Mouse (Mus musculus): ENCODE measurements around the gene Chkb. TPM values are rescaled to one million over a fixed set of nuclear protein-coding genes. Genes with fewer than 3 reads are reported as not detected.

Chkb gene
- 57.6 and 64.3 TPM in 2 replicates for polyA plus RNA-seq (2015; fragmentation: Nextera tagmentation; extraction: Ambion mirVana)

DNA sequence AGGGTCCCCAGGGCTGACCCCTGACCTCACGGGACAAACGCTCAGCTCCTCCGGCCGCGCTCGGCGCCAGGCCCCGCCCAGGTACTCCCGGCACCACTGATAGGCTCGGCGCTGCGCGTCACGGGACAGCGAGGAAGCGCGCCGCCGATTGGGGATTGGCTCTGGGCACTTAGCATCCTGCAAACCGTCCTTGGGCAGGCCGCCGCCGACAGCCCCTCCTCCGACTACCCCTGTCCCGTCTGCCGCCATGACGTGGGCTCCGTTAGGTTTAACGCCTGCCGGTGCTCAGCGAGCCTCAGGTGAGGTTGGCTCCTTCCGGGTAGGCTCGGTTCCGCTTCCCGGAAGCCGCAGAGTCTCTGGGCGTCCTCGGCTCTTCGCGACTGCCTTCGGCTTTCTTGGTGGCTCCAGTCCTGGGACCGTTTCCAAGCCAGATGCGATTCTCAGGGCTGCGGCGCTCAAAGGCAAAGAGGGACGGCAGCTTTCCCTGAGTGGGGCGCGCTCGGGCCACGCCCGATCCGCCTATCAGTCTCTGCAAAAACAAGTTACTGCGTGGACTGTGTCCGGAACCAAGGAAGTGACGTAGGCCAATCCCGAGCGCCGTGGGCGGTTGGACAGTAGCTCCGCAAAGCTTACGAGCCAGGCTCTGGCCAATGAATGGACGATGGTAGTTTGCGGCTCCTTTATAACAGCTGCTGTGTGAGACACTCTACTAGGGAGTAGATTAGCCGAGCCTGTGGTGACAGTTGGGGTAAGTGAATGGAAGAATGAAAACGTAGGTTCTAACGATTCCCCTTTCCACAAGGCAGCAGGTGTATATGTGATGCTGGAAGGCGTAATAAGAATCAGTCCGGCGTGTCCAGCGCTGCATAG lies at the start of gene Chkb, which contains the start of the genes C730034F03Rik and Gm44502:
Chkb (minus strand) TSS at position 557 of the 870 bp plus-strand sequence.
C730034F03Rik (plus strand) TSS at position 238 of the 870 bp plus-strand sequence.
Gm44502 (minus strand) TSS at position 345 of the 870 bp plus-strand sequence.
- Histone ChIP-seq H3K4me3 (ENCODE audit: low read length) (peak within 1 kb of the TSS; percentile 90), H3K4me2 (replicated peaks; ENCODE audit: low read depth, low read length) (peak within 1 kb of the TSS; percentile 70), H3K4me1 (ENCODE audit: insufficient read depth, low read length) (peaks cover 17% of the 10 kb centered on the region), H3K27ac (ENCODE audit: low read length) (peak within 1 kb of the TSS; percentile 98), H3K27me3 (ENCODE audit: insufficient read depth, low read length) (no peaks in the 10 kb centered on the region), H3K9ac (replicated peaks; ENCODE audit: low read length) (peak within 1 kb of the TSS; percentile 87), H3K9me3 (ENCODE audit: low read length) (no peaks in the 10 kb centered on the region), H3K36me3 (ENCODE audit: insufficient read depth, low read length) (peaks cover 14% of the 10 kb centered on the region)
- under 1% methylated on average over 69 of the region's 70 CpGs for WGBS
- peak; percentile 94 for ATAC-seq (ENCODE audit: low FRiP score, low TSS enrichment)

DNA sequence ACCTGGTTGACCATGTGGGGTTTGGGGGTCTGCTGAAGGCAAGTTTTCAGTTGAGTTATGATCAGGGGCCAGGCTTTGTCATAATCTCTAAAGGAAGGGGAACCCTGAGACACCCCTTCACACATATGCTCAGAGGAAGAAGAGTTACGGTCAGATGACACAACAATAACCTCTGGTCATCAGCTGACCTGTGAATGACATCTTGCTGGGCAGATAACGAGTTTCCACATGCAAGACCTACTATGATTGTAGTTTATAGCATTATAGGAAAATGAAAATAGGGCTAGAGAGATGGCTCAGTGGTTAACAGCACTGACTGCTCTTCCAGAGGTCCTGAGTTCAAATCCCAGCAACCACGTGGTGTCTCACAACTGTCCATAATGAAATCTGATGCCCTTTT lies 48.9 kb upstream of the Chkb start:
- H3K27me3 ChIP-seq (ENCODE audit: insufficient read depth, low read length): no peaks in the 10 kb centered on the region
- ATAC-seq (ENCODE audit: low FRiP score, low TSS enrichment): no peak
- no peak overlapping the region for H3K4me3 ChIP-seq (ENCODE audit: low read length)
- WGBS: 84% methylated on average over 3 of the region's 3 CpGs
- no peaks in the 10 kb centered on the region for H3K36me3 ChIP-seq (ENCODE audit: insufficient read depth, low read length)
- H3K4me1 ChIP-seq (ENCODE audit: insufficient read depth, low read length): peaks cover 7% of the 10 kb centered on the region
- H3K9ac ChIP-seq (replicated peaks; ENCODE audit: low read length): no peak overlapping the region
- H3K9me3 ChIP-seq (ENCODE audit: low read length): peaks cover 3% of the 10 kb centered on the region; the same call in 1 of the 2 replicates
- H3K4me2 ChIP-seq (replicated peaks; ENCODE audit: low read depth, low read length): no peak overlapping the region
- H3K27ac ChIP-seq (ENCODE audit: low read length): no peak overlapping the region

DNA sequence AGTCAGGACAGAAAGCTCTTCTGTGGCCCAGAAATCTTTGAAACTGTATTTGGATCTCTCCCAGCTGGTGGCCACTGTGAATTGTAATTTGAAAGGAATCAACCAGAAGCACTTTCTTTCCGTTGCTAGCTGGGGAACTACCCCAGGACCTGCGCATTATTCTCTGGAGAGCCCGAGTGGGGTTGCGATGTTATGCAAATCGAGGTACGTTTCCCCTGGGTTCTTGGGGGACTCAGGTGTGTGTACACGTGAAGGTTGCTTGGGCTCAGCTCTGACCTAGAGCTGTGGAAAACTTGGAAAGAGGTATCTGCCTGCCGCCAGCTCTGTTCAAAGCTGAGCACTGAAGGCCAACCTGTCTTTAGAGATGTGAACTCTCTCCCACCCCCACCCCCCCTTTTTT lies 48.1 kb upstream of the Chkb start:
- Histone ChIP-seq H3K9ac (replicated peaks; ENCODE audit: low read length) (no peak overlapping the region), H3K4me2 (replicated peaks; ENCODE audit: low read depth, low read length) (peak overlapping the region; percentile 26; the same call in 1 of the 2 replicates), H3K36me3 (ENCODE audit: insufficient read depth, low read length) (no peaks in the 10 kb centered on the region), H3K27me3 (ENCODE audit: insufficient read depth, low read length) (no peaks in the 10 kb centered on the region), H3K4me1 (ENCODE audit: insufficient read depth, low read length) (peaks cover 7% of the 10 kb centered on the region), H3K4me3 (ENCODE audit: low read length) (no peak overlapping the region), H3K27ac (ENCODE audit: low read length) (no peak overlapping the region), H3K9me3 (ENCODE audit: low read length) (peaks cover 3% of the 10 kb centered on the region; the same call in 1 of the 2 replicates)
- WGBS: 57% methylated on average over 8 of the region's 8 CpGs
- no peak for ATAC-seq (ENCODE audit: low FRiP score, low TSS enrichment)

DNA sequence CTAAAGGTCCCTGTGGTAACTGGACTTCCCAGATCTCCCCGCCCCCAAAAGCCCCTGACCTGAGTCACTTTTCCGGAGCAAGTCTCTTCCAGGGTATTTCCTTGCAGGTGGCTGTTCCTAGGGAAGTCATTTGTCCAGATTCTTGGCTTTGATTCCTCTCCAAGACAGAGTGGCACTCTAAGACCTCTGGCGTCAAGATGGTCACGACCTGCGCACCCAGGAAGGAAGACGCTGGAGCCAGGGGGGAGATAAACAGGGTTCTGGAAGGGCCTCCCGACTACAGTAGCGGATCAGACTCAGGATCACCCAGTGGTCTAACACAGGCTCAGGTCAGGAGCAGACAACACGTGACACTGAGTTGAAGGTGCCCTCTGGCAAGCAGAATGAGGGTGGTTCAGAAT lies 47.4 kb upstream of the Chkb start, which contains the start of gene Arsa:
Arsa (minus strand) TSS at position 335 of the 401 bp plus-strand sequence.
- no peaks in the 10 kb centered on the region for H3K27me3 ChIP-seq (ENCODE audit: insufficient read depth, low read length)
- peak within 1 kb of the TSS; percentile 69 for H3K4me3 ChIP-seq (ENCODE audit: low read length)
- H3K36me3 ChIP-seq (ENCODE audit: insufficient read depth, low read length): no peaks in the 10 kb centered on the region
- peak within 1 kb of the TSS; percentile 94 for H3K4me2 ChIP-seq (replicated peaks; ENCODE audit: low read depth, low read length)
- 27% methylated on average over 9 of the region's 9 CpGs for WGBS
- peak within 1 kb of the TSS; percentile 68; the same call in 1 of the 2 replicates for H3K27ac ChIP-seq (ENCODE audit: low read length)
- no peak for ATAC-seq (ENCODE audit: low FRiP score, low TSS enrichment)
- H3K9me3 ChIP-seq (ENCODE audit: low read length): no peaks in the 10 kb centered on the region
- peaks cover 7% of the 10 kb centered on the region for H3K4me1 ChIP-seq (ENCODE audit: insufficient read depth, low read length)
- H3K9ac ChIP-seq (replicated peaks; ENCODE audit: low read length): peak within 1 kb of the TSS; percentile 80

DNA sequence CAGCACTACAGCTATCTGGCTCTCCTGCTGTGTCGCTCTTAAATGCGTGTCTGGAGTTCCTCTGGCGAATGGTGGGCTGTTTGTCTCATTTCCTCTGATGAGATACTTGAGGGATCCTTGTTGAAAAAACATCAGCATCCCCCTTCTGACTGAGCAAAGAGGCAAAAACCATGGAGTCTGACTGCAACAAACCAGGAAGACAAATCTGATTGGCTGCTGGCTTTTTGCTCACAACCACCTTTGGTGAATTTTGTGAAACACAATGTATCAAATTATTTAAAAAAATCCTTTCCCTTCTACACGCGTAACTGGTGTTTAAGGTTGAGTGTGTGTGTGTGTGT lies 46.7 kb upstream of the Chkb start:
- Histone ChIP-seq H3K36me3 (ENCODE audit: insufficient read depth, low read length) (no peaks in the 10 kb centered on the region), H3K4me1 (ENCODE audit: insufficient read depth, low read length) (peaks cover 7% of the 10 kb centered on the region), H3K9ac (replicated peaks; ENCODE audit: low read length) (peak overlapping the region; percentile 80), H3K27me3 (ENCODE audit: insufficient read depth, low read length) (no peaks in the 10 kb centered on the region), H3K4me2 (replicated peaks; ENCODE audit: low read depth, low read length) (peak overlapping the region; percentile 94), H3K4me3 (ENCODE audit: low read length) (peak overlapping the region; percentile 69), H3K9me3 (ENCODE audit: low read length) (no peaks in the 10 kb centered on the region), H3K27ac (ENCODE audit: low read length) (peak overlapping the region; percentile 68; the same call in 1 of the 2 replicates)
- WGBS: 4% methylated on average over 5 of the region's 5 CpGs
- no peak for ATAC-seq (ENCODE audit: low FRiP score, low TSS enrichment)

DNA sequence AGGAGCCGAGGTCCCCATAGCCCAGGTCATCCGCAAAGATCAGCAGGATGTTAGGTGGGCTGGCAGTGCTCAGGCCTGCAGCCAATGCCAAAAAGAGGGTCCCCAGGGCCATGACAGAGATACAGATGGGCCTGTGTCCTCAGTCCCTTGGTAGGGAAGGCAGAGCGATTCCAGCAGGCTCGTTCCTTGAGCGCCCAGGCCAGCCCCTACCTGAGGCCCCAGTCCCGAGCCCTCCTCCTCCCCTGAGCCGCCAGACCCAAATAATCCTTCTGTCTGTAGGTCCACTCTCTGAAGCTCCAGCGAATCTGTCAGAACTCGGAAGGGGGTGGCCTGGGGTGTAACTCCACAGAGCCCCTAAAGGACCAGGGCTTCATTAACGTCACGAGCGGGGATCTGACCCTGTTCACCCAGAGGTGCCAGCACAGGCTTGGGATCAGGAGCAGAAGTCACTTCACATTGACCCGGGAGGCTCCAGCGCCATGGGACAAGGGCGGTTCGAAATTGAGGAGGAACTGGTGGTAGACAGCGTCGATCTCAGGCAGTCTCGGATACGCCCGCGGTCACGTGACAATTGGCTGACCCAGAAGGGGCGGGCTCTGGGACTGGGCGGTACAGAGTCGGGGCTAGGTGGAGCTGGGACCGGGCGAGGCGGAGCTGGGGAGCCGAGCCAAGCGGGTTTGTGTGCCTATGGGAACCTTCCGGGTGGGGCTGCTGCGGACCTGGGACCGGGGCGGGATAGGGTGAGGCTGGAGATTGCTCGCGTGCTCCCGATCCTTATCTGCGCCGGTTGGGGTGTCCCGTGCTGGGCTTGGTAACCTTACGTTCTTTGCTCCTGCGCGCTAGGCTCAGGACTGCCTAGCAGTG lies 46.1 kb upstream of the Chkb start:
- H3K4me2 ChIP-seq (replicated peaks; ENCODE audit: low read depth, low read length): peak overlapping the region; percentile 94
- H3K9me3 ChIP-seq (ENCODE audit: low read length): no peaks in the 10 kb centered on the region
- H3K27ac ChIP-seq (ENCODE audit: low read length): peak overlapping the region; percentile 68; the same call in 1 of the 2 replicates
- 9% methylated on average over 42 of the region's 44 CpGs for WGBS
- H3K4me1 ChIP-seq (ENCODE audit: insufficient read depth, low read length): peaks cover 7% of the 10 kb centered on the region
- ATAC-seq (ENCODE audit: low FRiP score, low TSS enrichment): peak; percentile 98
- peak overlapping the region; percentile 80 for H3K9ac ChIP-seq (replicated peaks; ENCODE audit: low read length)
- no peaks in the 10 kb centered on the region for H3K27me3 ChIP-seq (ENCODE audit: insufficient read depth, low read length)
- H3K4me3 ChIP-seq (ENCODE audit: low read length): peak overlapping the region; percentile 69
- H3K36me3 ChIP-seq (ENCODE audit: insufficient read depth, low read length): no peaks in the 10 kb centered on the region

DNA sequence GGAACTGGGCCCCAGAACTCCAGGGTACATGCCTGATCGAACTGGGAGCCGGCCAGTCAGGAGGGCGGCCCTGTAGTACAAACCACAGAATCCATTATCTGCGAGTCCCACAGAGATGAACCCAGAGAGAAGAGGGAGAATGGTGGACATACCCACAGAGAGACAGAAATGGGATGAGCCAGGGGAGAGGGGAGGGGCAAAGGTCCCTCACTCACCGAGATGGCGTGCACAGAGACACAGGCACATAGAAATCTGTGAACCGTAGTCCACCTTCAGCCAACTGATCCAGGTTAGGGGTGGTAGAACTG lies 45.5 kb upstream of the Chkb start:
- Histone ChIP-seq H3K4me3 (ENCODE audit: low read length) (peak overlapping the region; percentile 69), H3K9me3 (ENCODE audit: low read length) (no peaks in the 10 kb centered on the region), H3K27me3 (ENCODE audit: insufficient read depth, low read length) (no peaks in the 10 kb centered on the region), H3K27ac (ENCODE audit: low read length) (no peak overlapping the region), H3K9ac (replicated peaks; ENCODE audit: low read length) (peak overlapping the region; percentile 80), H3K4me2 (replicated peaks; ENCODE audit: low read depth, low read length) (peak overlapping the region; percentile 94), H3K4me1 (ENCODE audit: insufficient read depth, low read length) (peaks cover 7% of the 10 kb centered on the region), H3K36me3 (ENCODE audit: insufficient read depth, low read length) (no peaks in the 10 kb centered on the region)
- 85% methylated on average over 7 of the region's 7 CpGs for WGBS
- ATAC-seq (ENCODE audit: low FRiP score, low TSS enrichment): no peak

DNA sequence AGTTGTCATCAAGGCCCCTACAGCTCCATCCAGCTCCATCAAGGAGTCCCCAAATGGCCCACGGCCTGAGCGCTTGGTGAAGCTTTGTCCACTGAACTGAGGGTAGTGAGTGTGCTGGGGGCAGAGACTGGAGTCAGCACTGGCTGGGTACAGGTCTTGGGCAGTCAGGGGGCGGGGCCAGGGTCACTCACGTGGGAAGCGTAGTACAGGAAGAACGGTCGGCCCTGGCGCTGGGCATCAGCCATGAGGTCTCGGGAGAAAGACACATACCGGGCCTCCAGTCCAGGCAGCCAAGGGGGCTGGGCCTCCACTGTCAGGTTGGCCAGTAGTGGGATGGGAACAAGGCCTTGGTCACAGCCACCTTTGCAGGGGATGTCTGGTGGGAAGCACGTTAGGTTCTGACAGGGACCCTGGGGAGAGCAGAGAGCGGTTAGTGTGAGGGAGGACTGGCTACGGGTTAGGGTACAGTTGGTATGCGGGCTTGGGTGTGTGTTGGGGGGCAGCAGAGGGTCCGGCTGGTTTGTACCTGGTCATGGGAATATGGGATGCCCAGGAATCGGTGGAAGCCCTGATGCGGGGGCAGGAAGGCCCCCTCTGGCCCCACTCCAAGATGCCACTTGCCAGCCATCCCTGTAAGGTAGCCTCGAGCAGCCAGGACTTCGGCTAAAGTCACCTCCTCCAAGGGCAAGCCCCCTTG lies 45.0 kb upstream of the Chkb start:
- H3K27ac ChIP-seq (ENCODE audit: low read length): no peak overlapping the region
- no peaks in the 10 kb centered on the region for H3K27me3 ChIP-seq (ENCODE audit: insufficient read depth, low read length)
- no peak overlapping the region for H3K9ac ChIP-seq (replicated peaks; ENCODE audit: low read length)
- no peak overlapping the region for H3K4me3 ChIP-seq (ENCODE audit: low read length)
- 95% methylated on average over 19 of the region's 19 CpGs for WGBS
- no peaks in the 10 kb centered on the region for H3K36me3 ChIP-seq (ENCODE audit: insufficient read depth, low read length)
- no peak overlapping the region for H3K4me2 ChIP-seq (replicated peaks; ENCODE audit: low read depth, low read length)
- H3K9me3 ChIP-seq (ENCODE audit: low read length): no peaks in the 10 kb centered on the region
- ATAC-seq (ENCODE audit: low FRiP score, low TSS enrichment): no peak
- H3K4me1 ChIP-seq (ENCODE audit: insufficient read depth, low read length): peaks cover 7% of the 10 kb centered on the region

DNA sequence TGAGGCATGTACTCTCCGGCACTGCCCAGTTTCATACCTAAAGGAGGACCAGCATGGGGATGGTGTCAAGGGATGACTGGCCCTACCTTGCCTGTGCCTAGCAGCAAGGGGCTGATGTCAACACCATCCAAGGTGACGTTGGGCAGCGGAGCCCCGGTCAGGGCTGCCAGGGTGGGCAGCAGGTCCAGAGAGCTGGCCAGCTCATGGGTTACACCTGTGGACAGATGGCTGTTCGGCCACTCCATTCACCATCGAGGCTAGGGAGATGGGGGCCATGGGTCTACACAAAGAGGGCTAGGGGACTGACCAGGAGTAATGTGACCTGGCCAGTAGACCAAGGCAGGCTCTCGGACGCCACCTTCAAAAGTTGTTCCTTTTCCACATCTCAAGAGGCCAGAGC lies 44.2 kb upstream of the Chkb start:
- ATAC-seq (ENCODE audit: low FRiP score, low TSS enrichment): no peak
- Histone ChIP-seq H3K27ac (ENCODE audit: low read length) (no peak overlapping the region), H3K27me3 (ENCODE audit: insufficient read depth, low read length) (no peaks in the 10 kb centered on the region), H3K9me3 (ENCODE audit: low read length) (no peaks in the 10 kb centered on the region), H3K9ac (replicated peaks; ENCODE audit: low read length) (no peak overlapping the region), H3K4me3 (ENCODE audit: low read length) (no peak overlapping the region), H3K4me1 (ENCODE audit: insufficient read depth, low read length) (peaks cover 7% of the 10 kb centered on the region), H3K36me3 (ENCODE audit: insufficient read depth, low read length) (no peaks in the 10 kb centered on the region), H3K4me2 (replicated peaks; ENCODE audit: low read depth, low read length) (no peak overlapping the region)
- 96% methylated on average over 8 of the region's 8 CpGs for WGBS
